Mouse (Mus musculus) MEL (cell line): ENCODE results near the gene Peli2.

Experiments used
- CTCF ChIP-seq, 3 experiments: IDR thresholded peaks in 2 of 3; conservative IDR thresholded peaks in 1 of 3; 2 replicates each; pipeline ENCODE4 v1.5.1; 2011 to 2012; ENCODE audit warnings: low read length in 3 of 3, low read depth in 2 of 3, mild to moderate bottlenecking in 2 of 3, improper control_type of control experiment in 1 of 3, inconsistent platforms in 1 of 3, mixed read lengths in 1 of 3, moderate library complexity in 1 of 3; ENCODE audit not compliant: control insufficient read depth in 1 of 3, insufficient read depth in 1 of 3, poor library complexity in 1 of 3, severe bottlenecking in 1 of 3
- E2F4 ChIP-seq: IDR thresholded peaks from 2 replicates; pipeline ENCODE4 v1.6.1; 2011; ENCODE audit warnings: low read depth, low read length, improper control_type of control experiment, borderline replicate concordance
- HCFC1 ChIP-seq: IDR thresholded peaks from 2 replicates; pipeline ENCODE4 v1.6.1; 2012; ENCODE audit warnings: low read depth, mild to moderate bottlenecking, inconsistent platforms, low read length, improper control_type of control experiment, moderate library complexity
- MXI1 ChIP-seq: IDR thresholded peaks from 2 replicates; pipeline ENCODE4 v1.6.1; 2011; ENCODE audit warnings: mild to moderate bottlenecking, low read depth, low read length, improper control_type of control experiment
- MYC ChIP-seq: IDR thresholded peaks from 2 replicates; pipeline ENCODE4 v1.6.1; 2011; ENCODE audit warnings: low read depth, mild to moderate bottlenecking, low read length, improper control_type of control experiment, moderate library complexity
- USF1 ChIP-seq: IDR thresholded peaks from 2 replicates; pipeline ENCODE4 v1.6.1; 2014; ENCODE audit warnings: low read depth, mild to moderate bottlenecking, inconsistent platforms, low read length, improper control_type of control experiment, moderate library complexity
- ZC3H11A ChIP-seq: IDR thresholded peaks from 2 replicates; pipeline ENCODE4 v1.6.1; 2012; ENCODE audit warnings: low read depth, mild to moderate bottlenecking, inconsistent platforms, low read length, improper control_type of control experiment

DNA sequence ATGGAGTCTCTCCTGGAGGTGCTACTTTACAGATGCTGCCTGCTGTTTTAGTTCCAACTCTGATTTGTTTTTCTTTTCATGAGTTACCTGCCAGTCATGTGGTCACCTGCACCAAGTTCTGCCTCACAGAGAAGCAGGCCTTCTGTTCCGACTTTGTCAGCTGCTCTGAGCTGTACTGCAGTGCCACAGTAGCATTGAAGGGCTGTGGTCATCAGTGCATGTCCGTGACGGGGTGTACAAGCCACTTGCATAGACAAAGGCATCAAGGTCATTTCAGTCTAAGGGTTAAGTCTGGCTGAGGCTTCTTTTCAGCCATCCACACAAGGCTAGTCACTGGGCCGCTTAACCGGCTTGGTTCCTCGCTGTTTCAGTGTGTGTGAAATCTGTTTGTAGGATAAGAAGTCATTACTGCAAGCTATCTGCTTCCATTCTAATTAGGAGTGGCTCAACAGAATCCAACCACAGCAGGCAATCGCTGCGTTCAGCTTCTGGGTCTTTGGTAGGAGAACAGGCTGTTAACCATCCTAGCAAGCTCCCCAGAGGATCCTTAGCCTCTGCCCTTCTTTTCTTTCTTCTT is 7.1 kb downstream of the Peli2 start:
- TF ChIP-seq E2F4 (no peak), MYC (no peak), CTCF (IDR thresholded peaks at IDR 0.05 in 2 of 3, conservative IDR thresholded peaks at IDR 0.05 in 1 of 3; ENCODE audit: control insufficient read depth in 1 of 3, insufficient read depth in 1 of 3, low read depth in 2 of 3, low read length in 3 of 3, poor library complexity in 1 of 3, severe bottlenecking in 1 of 3) (no peak), ZC3H11A (no peak), MXI1 (no peak), HCFC1 (no peak), USF1 (no peak)
